Mouse (Mus musculus): ENCODE results near the gene Grik4.
"Not testable (repeated sequence)": the region's sequence is repeated elsewhere in the genome, so short reads cannot be mapped to it uniquely, and the experiment has no call there.

The Grik4 gene

GRCm38 (mm10) chr9:42943781-42944535 is at the start of gene Grik4:
TSS of gene Grik4 (minus strand) at chr9:42944493.
- DNase-seq (ENCODE audit: low spot score) = no peak

GRCm38 (mm10) chr9:42993659-42994058 is 49.4 kb upstream of the Grik4 start:
- no peak for DNase-seq (ENCODE audit: low spot score)

GRCm38 (mm10) chr9:42987988-42988387 is 43.7 kb upstream of the Grik4 start:
- no peak for DNase-seq (ENCODE audit: low spot score)

GRCm38 (mm10) chr9:42968894-42969521 is 24.7 kb upstream of the Grik4 start:
- DNase-seq (ENCODE audit: low spot score) = peak; percentile 15

- DNase-seq (ENCODE audit: low spot score) = no peak
Measured at GRCm38 (mm10) chr9:42967731-42968130, 23.4 kb upstream of the Grik4 start.

DNA sequence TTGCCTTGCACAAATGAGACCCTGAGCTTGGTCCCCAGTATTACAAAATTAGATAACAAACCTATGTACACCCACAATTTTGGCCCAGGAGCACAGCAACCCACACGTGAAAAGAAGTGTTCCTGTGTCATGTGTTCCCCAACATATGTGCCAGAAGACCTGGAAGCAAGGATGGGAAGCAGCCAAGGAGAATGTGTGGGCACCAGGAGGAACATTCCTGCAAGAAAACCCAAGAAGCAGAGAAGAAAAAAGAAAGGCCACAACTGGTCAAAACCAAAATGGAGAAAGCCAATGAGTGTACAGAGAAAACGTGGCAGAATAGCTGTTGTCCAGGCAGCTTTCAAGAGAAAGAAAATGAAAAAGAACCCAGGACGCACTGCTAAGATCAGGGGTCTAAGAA is 20.5 kb upstream of the Grik4 start:
- DNase-seq (ENCODE audit: low spot score) = not testable (repeated sequence)

- no peak for DNase-seq (ENCODE audit: low spot score)
Measured at GRCm38 (mm10) chr9:42964366-42964765, 20.1 kb upstream of the Grik4 start.

GRCm38 (mm10) chr9:42962506-42962905 is 18.2 kb upstream of the Grik4 start:
- DNase-seq (ENCODE audit: low spot score) = no peak

GRCm38 (mm10) chr9:42958401-42958800 is 14.1 kb upstream of the Grik4 start:
- DNase-seq (ENCODE audit: low spot score) = no peak

- DNase-seq (ENCODE audit: low spot score) = no peak
Measured at GRCm38 (mm10) chr9:42948381-42948780, 4.1 kb upstream of the Grik4 start.

GRCm38 (mm10) chr9:42945174-42945573 is 881 bp upstream of the Grik4 start:
- DNase-seq (ENCODE audit: low spot score) = no peak

- peak; percentile 83 for DNase-seq (ENCODE audit: low spot score)
Measured at GRCm38 (mm10) chr9:42944536-42945006, 278 bp upstream of the Grik4 start.

DNA sequence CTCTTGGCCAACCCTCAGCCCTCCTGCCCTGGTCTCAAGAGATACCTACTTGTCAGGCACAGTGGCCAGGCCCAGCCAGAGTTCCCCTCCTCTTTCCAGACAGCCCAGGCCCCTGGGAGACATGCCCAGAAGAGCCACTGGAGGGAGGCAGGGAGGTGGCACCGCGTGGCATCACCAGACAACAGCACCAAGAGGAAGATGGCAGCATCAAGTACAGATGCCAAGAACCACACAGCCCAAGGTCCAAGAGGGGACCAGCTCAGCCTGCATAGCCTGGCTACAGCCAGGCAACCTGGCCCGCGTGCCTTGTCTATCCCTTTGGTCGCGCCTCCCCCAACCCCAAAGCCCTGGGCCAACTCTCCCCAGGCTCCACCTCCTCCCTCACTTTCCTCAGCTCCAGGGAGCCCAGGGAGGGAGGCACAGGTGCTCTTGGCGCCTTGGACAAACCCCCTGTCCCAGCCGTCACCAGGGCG is 1.2 kb downstream of the Grik4 start:
- no peak for DNase-seq (ENCODE audit: low spot score)

GRCm38 (mm10) chr9:42942148-42942547 is 2.1 kb downstream of the Grik4 start:
- DNase-seq (ENCODE audit: low spot score) = no peak

GRCm38 (mm10) chr9:42932146-42932545 is 12.1 kb downstream of the Grik4 start:
- no peak for DNase-seq (ENCODE audit: low spot score)

- DNase-seq (ENCODE audit: low spot score) = no peak
Measured at GRCm38 (mm10) chr9:42927498-42927897, 16.8 kb downstream of the Grik4 start.

DNA sequence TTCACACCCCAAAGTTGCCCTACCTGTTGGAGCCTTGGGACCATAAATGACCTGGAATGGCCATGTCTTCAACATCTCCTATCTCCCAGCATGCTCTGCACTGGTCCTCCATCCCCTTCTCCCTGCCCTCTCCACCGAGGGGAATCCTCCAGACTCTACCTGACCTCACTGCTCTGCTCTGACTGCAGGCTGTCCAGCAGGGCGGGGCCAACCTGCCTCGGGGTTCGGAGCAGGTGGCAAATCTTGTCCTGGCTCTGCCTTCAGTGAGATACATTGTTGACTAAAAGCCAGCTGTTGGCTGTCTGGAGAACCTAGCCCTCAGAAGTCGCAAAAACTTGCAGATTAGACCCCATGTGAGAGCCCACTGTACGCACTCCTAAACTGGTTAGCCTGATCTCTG is 17.7 kb downstream of the Grik4 start:
- no peak for DNase-seq (ENCODE audit: low spot score)

GRCm38 (mm10) chr9:42921830-42922229 is 22.5 kb downstream of the Grik4 start:
- no peak for DNase-seq (ENCODE audit: low spot score)

- no peak for DNase-seq (ENCODE audit: low spot score)
Measured at GRCm38 (mm10) chr9:42920190-42920589, 24.1 kb downstream of the Grik4 start.

DNA sequence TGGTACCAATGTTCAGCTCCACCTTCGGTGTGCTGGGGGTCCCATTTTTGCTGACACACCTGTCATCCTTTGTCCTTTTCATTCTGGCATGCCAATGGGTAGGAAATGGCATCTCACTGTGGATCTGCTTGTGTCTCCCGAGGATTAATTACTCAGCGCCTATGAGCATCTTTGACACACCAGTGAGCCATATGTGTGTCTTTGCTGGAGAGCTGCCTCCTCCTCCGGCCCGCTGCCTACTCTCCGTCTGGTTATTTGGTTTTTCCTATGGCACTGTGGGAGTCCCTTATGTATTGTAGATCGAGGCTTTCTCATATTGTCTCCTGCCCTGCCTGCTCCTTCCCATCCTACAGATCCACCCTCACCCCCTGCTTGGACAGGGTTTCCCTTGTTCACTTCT is 26.4 kb downstream of the Grik4 start:
- DNase-seq (ENCODE audit: low spot score) = no peak

DNA sequence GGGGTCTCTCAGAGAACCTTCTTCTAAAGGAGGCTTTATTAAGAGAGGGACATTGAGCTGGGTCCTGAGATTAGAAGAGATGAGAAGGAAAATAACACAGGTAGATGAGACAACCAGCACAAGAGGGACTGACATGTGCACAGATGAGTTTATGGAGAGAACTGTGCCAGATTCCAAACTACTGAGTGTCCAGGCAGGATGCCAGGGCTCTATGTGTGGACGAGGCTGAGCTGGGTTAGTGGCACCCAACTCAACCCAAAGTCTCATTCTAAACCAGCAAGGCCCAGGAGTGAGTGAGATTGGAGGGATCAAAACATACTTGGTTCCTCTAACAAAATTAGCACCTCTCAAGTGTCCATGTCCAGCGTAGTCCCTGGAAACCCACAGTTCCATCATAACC is 31.1 kb downstream of the Grik4 start:
- no peak for DNase-seq (ENCODE audit: low spot score)

GRCm38 (mm10) chr9:42908657-42909313 is 35.5 kb downstream of the Grik4 start:
- no peak for DNase-seq (ENCODE audit: low spot score)

- no peak for DNase-seq (ENCODE audit: low spot score)
Measured at GRCm38 (mm10) chr9:42906995-42907394, 37.3 kb downstream of the Grik4 start.
